Mouse (Mus musculus) left cerebral cortex, postnatal 36 days (tissue): ENCODE results near the gene Olfr196. TPM values are rescaled to one million over a fixed set of nuclear protein-coding genes. Genes with fewer than 3 reads are reported as not detected.
"Not testable (repeated sequence)": the region's sequence is repeated elsewhere in the genome, so short reads cannot be mapped to it uniquely, and the experiment has no call there.

Source experiments
- DNase-seq, 2 experiments: peaks; one replicate each; pipeline ENCODE4 v3.0.0; 2021 to 2022; ENCODE audit warnings: low spot score in 2 of 2, mixed read lengths in 1 of 2
- intact Hi-C: fragments of 180-260 bp; cut with DNase I; formaldehyde crosslinking; loops from one replicate; pipeline ENCODE4 v1.15.1; 2025
- total RNA-seq, 2 experiments: library from RNA; stranded (reverse); gene quantifications; 2 replicates each; pipeline ENCODE4 v1.2.3; 2021

Gene Olfr196
- not detected for total RNA-seq

- DNase-seq: no peak
- intact Hi-C loops: no loop called here
These were observed at the start of gene Olfr196 for GRCm38 (mm10) chr16:59170354-59170753. Olfr196 (minus strand) TSS chr16:59170454.

- intact Hi-C loops, DNase-seq: not testable (repeated sequence)
These were observed 49.4 kb upstream of the Olfr196 start, which contains the start of gene Olfr199 for GRCm38 (mm10) chr16:59219667-59220066. Olfr199 (minus strand) TSS chr16:59219767.

- DNase-seq, intact Hi-C loops: not testable (repeated sequence)
These were observed 47.6 kb upstream of the Olfr196 start for GRCm38 (mm10) chr16:59217861-59218260.

GRCm38 (mm10) chr16:59203433-59203832, 33.2 kb upstream of the Olfr196 start, which contains the start of gene Olfr198:
Olfr198 (minus strand) TSS chr16:59203533.
- intact Hi-C loops, DNase-seq: not testable (repeated sequence)

- no peak for DNase-seq
- intact Hi-C loops: no loop called here
These were observed 18.3 kb downstream of the Olfr196 start for GRCm38 (mm10) chr16:59151996-59152395.

GRCm38 (mm10) chr16:59146746-59147145, 23.5 kb downstream of the Olfr196 start, which contains the start of gene Olfr195:
Olfr195 (plus strand) TSS chr16:59147046.
- DNase-seq: no peak
- intact Hi-C loops: no loop called here

GRCm38 (mm10) chr16:59141105-59141504, 29.1 kb downstream of the Olfr196 start:
- DNase-seq: no peak
- intact Hi-C loops: no loop called here

- intact Hi-C loops: no loop called here
- DNase-seq: peak in 1 of 2 experiments; percentile 7
These were observed 39.5 kb downstream of the Olfr196 start for GRCm38 (mm10) chr16:59130740-59131139.

GRCm38 (mm10) chr16:59120969-59121368, 49.3 kb downstream of the Olfr196 start, which contains the start of gene Olfr194:
Olfr194 (minus strand) TSS chr16:59121069.
- intact Hi-C loops: no loop called here
- DNase-seq: no peak

Other genes with a start within 250 kb of the Olfr196 start
- gene Olfr181, start 241.7 kb downstream of the Olfr196 start, total RNA-seq: not detected
- gene Olfr180, start 241.1 kb downstream of the Olfr196 start, total RNA-seq: not detected
- not detected for gene Olfr183, start 175.1 kb downstream of the Olfr196 start, total RNA-seq
- gene Olfr186, start 140.2 kb downstream of the Olfr196 start, total RNA-seq: not detected
- not detected for gene Olfr187, start 130.7 kb downstream of the Olfr196 start, total RNA-seq
- gene Olfr190, start 92.4 kb downstream of the Olfr196 start, total RNA-seq: not detected
- gene Olfr191, start 80.6 kb downstream of the Olfr196 start, total RNA-seq: not detected
- gene Olfr193, start 58.6 kb downstream of the Olfr196 start, total RNA-seq: not detected
- not detected for gene Olfr194, start 49.4 kb downstream of the Olfr196 start, total RNA-seq
- gene Olfr195, start 23.4 kb downstream of the Olfr196 start, total RNA-seq: not detected
- gene Olfr198, start 33.1 kb upstream of the Olfr196 start, total RNA-seq: not detected
- not detected for gene Olfr199, start 49.3 kb upstream of the Olfr196 start, total RNA-seq
- not detected for gene Olfr201, start 102.2 kb upstream of the Olfr196 start, total RNA-seq
- gene Olfr202, start 116.3 kb upstream of the Olfr196 start, total RNA-seq: not detected
- not detected for gene Olfr203, start 128.4 kb upstream of the Olfr196 start, total RNA-seq
- gene Olfr204, start 147.8 kb upstream of the Olfr196 start, total RNA-seq: under 1 TPM in 1 of 2 experiments, not detected in 1; 0.07 TPM
- gene Olfr205, start 160.7 kb upstream of the Olfr196 start, total RNA-seq: not detected
- not detected for gene Olfr206, start 178.8 kb upstream of the Olfr196 start, total RNA-seq
- gene Olfr209, start 193.5 kb upstream of the Olfr196 start, total RNA-seq: not detected
- under 1 TPM in 1 of 2 experiments, not detected in 1; 0.20 TPM for gene Gabrr3, start 236.9 kb upstream of the Olfr196 start, total RNA-seq